Mouse (Mus musculus): ENCODE measurements at regions not wholly inside any gene's neighbourhood (a gene's known extent, or its start where the extent isn't known, plus 50 kb on each side); places are given as distances from the start of the nearest gene placed in this dataset.

- TF ChIP-seq CTCF (IDR thresholded peaks at IDR 0.05; ENCODE audit: control insufficient read depth, insufficient read depth, insufficient replicate concordance, low read depth, low read length) (no peak), POLR2A (IDR thresholded peaks at IDR 0.05; ENCODE audit: control insufficient read depth, low read depth, low read length) (no peak)
These were observed 51.0 kb upstream of the Sfswap start for GRCm38 (mm10) chr5:129449931-129450573.

Measured in testis, adult 2 months (tissue).